Mouse (Mus musculus): ENCODE measurements at regions not wholly inside any gene's neighbourhood (a gene's known extent, or its start where the extent isn't known, plus 50 kb on each side); places are given as distances from the start of the nearest gene placed in this dataset.

DNA sequence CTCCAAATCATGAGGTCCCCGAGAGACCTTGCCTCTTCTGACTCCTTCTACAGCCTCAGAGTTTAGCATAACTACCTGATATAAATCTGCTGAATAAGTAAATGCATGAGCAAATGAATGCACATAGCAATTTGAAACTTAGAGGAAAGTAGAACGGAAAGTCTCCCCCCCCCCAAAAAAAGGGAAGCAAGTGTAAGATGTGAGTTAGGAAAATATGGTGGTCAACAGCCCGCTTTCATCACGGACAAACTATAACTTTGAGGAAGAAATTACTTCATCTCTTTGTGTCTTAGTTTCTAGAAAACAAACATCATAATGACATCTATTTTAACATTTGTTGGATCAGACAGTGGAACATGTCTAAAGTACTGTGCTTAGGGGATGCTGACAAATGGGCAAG, 77.4 kb upstream of the Etaa1 start:
- DNase-seq (ENCODE audit: low spot score): no peak

DNA sequence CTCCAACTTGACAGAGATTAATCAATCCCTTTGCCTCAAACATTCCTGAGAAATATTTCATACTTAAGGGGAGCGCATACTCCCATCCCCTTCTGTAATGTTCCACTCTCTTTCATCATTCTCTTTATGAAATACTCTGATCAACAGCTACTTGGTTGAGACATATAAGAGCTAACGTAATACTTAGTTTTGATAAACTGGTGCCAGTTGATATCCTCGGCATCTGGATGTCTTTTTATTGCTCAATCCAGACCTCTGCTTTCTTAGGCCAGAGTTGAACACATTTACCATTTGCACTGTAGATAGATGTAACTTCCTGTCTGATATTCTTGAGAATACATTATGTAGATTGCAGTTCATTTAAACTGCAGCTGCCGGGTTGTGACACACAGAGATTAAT, 68.4 kb upstream of the Etaa1 start:
- DNase-seq (ENCODE audit: low spot score): no peak

DNA sequence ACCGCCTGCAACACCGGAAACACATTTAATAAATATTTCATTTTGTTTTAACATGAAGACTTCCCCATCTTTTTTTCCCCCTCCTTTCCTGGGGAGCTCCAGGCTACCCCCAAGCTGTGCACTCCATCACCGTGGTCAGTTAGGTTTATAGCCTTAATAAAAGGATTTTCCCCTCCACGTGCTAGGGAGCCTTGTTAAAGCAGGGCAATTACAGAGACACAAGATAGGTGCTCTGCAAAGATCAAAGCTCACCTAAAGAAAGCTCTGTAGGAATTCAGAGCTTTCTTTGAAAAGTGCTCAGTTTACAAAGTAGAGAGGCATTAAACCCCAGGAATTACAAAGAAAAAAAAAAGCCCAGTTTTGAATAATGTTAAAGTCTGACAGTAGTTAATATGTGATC, 61.6 kb upstream of the Etaa1 start:
- no peak for DNase-seq (ENCODE audit: low spot score)

DNA sequence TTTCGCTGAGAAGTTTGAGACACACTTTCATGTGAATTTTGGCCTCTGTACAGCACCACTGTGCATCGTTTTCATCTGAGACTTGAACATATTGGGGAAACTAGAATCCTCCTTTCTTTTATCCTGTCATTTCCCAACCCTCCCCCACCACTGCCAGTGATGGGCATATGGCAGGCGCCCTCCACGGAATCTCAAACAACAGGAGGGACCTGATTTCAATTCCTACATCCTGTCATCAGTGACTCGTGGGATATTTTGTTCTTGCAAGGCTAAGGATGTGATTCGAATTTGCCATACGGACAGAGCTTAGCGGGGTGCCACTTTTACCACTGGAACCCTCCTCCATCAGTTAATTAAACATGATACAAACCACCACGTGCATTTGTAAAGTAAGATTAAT, 60.9 kb upstream of the Etaa1 start:
- no peak for DNase-seq (ENCODE audit: low spot score)

DNA sequence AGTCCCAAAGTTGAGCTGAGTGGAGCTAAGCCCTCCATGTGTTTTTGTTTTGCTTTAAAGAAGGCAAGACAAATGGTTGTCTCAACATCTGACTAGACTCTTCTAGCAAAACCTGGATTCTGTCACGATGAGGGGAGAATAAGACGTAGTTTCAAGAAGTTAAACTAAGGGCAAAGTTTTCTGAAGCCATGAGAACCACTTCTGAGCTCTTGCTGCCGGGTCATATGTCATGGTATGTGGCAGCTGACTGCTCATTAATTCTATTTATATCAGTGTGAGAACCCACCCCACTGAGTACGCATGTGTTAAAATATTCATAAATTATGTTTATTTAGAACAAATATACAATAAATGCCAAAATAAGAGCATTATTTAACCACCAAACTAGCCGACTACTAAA, 58.4 kb upstream of the Etaa1 start:
- DNase-seq (ENCODE audit: low spot score): no peak

DNA sequence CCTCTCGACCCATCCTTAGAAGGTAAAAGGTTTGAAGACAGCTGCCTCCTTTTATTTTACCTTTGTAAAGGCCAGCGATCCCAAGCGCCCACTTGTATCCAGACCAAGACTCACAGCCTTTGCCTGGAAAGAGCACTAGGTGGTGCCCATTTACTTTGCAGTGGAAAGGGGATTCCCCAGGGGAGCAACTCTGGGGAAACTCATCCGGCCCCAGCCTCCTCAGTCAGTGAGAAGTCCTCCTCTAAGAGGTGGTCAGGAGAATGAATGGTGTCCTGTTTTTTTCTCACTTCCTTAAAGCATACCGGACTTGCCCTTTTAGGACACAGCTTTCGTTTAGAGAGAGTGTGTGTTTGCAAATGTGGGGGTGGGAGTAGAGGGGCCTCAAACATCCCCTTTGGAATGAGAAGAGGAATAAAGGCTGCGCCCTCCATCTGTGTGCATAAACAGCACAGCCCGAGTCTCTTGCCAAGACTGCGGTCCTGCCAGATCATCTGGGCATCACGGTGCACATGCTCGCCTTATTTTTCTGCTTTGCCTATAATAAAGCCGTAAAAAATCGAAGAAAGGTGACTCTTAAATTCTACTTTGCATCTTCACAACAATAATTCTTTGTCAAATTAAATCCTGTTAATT, 57.5 kb upstream of the Etaa1 start:
- peak; percentile 5 for DNase-seq (ENCODE audit: low spot score)

DNA sequence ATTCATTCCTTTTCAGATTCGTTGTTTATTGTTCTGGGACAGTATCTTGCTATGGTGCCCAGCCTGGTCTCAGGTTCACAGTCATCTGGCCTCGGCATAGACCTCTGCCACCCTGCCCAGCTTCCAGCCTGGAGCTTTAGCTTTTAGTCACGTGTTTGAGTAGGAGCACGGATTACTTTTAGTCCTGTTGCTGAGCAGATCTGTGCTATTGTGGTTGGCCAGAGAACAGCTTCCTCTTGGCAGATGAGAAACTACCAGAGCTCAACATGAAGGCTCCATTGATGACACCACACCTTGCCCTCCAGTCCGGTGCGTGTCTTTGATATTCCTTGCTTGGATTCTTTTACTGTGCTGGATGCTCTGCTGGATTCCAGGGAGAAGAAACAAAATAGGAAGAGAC, 54.5 kb upstream of the Etaa1 start:
- no peak for DNase-seq (ENCODE audit: low spot score)

Data from gastrocnemius, adult 18-20 months (tissue).